Mouse (Mus musculus): ENCODE data around the gene Tfpi2.

Tfpi2 gene

DNA sequence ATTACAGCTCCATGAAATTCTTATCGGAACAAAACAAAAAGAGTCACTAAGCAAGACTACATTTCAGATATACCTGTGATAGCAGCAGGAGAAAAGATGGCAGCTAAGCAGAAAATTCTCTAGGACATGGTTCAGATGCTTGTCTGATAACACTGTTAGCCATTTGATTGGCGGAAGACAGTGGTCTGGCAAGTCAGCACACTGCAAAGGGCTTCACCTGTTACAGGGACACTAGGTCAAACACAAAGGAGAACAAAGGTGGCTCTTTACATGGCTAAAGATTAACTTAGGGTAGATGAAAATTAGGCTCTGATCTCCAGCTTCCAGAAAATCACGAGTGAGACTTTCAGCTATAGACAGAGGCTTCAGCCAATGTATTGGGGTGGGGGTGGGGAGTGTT is at the start of gene Tfpi2:
Gene Tfpi2 (minus strand): TSS at position 170 of the 400 bp plus-strand sequence.
- no peak for DNase-seq (ENCODE audit: low spot score in 2 of 2)

DNA sequence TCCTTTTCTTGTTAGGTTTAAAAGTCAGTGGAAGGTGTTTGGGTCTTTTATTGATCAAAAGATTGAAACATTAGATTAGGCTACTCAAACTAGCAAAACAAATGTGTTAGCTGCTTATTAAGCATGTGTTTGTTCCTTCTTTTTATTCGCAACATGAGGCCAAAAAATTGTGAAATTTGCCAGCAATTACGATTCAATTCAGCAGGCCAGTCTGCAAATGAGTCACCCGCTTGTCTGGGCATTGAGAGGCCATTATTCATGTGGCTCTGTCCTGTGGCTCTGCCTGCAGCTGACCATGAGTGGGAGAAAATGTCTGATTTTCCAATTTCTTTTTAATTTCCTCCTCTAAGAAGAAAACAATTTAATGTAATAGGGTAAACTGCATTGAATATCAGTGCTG is 42.2 kb upstream of the Tfpi2 start:
- DNase-seq (ENCODE audit: low spot score in 2 of 2), result no peak

DNA sequence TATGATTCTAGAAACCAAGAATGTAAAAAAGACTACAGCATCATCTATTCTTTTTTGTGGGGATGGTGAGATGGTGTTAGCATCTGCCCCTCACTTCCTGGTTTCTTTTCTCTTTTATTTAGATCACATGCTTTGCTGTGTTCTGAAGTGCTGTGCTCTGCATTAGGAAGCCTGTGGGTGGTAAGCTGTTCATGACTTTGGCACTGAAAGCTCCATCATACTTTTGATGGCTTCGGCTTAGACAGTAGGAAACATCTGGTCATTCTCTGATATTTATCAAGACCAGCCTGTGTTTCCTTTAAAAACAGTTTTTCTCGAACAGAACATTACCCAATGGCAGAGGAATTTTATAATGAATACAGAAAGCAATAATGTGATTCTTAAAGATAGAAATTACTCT is 37.6 kb upstream of the Tfpi2 start:
- no peak for DNase-seq (ENCODE audit: low spot score in 2 of 2)

DNA sequence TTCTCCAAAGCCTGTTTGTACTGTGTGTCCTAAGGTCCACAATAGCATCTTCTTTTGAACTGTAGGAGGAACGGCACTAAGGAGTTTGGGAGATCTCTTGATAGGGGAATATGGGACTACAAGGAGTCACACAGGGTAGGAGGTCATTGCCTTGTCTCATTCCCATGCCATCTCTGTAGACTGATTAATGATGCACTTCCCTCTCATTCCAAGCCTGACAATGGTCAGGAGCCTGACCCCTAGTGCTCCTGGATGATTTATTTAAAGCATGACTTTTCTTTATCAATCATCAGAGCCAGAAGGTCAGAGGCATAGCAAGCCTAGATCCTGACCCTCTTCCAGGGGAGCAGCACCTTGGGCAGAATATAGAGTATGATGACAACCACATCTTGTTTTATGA is 33.9 kb upstream of the Tfpi2 start:
- no peak for DNase-seq (ENCODE audit: low spot score in 2 of 2)

DNA sequence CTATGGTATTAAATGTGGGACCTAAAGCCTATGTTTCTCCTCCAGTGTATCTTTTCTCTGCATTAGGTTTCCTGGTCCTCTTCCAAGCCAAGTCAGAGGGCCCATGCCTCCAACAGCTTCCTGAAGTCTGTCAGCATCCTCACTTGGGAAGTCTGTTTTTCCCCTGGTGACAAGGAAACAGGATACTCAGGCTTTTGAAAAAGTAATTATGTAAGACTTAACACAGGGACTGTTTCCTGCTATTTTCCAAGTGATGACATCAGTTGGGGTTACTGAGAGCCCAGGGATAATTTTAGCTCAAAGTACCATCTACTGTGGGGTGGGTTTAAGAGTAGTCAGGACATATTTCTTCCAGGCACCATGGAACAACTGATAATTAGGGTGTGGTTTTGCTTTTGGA is 20.8 kb upstream of the Tfpi2 start:
- DNase-seq (ENCODE audit: low spot score in 2 of 2), result no peak

DNA sequence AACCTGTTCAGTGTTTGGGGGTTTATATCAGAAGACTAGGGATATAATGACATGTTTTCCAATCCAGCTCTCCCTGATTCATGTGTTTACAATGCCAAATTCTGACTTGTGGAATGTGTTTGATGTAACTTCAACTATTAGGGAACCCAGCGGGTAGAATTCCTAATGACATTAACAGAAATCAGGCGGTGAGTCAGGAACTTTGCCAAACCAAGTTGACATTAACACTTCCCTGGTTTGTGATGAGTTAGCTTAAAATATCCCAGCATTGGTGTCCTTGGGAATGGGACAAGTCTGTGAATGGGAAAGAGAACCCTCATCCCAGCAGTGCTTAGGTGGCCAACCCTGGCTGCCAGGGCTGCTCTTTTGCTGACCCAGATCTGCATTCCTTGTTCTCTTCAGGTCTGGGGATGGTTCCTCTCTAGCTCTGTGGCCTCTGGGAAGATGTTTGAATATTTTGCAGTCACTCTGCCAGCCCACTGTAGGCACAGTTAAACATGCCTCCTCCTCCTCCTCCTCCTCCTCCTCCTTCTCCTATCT is 19.9 kb upstream of the Tfpi2 start:
- no peak for DNase-seq (ENCODE audit: low spot score in 2 of 2)

DNA sequence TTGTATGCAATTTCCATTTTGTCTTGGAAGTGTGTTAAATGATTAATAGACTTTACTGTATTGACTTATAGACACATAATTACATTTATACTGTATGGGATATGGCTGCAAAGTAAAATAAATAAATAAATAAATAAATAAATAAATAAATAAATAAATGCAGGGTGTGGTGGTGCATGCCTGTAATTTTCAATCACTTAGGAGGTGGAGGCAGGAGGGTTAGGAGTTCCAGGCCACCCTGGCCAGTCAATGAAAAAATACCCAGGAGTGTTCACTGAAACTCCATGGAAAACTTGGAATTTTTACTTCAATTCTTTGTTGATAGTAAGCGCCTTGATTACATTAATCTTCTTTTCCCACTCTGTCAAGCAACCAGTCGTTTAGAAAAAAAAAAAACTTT is 16.1 kb upstream of the Tfpi2 start:
- no peak for DNase-seq (ENCODE audit: low spot score in 2 of 2)

DNA sequence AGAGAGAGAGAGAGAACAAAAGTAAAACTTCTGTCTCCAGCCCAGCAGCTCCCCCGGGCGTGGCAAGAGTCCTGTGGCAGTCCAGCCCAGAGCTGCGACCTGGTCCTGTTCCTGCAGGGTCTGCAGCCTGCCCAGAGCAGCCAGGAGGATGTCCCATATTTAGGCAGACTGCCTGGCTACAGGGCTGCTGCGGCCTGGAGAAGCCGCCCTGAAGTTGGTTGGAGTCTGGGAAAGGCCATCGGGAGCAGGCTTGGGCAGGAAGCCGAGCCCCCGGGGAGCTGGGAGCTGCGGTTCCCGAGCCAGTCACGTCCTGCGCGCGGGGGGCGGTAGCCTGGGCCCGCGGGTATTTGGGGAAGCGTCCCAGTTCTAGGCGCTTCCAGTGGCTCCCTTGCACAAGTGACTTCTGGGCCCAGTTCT is 15.2 kb upstream of the Tfpi2 start, which contains the start of gene Gng11:
Gene Gng11 (plus strand): TSS at position 15 of the 417 bp plus-strand sequence.
- peak in 1 of 2 experiments; percentile 12 for DNase-seq (ENCODE audit: low spot score in 2 of 2)

DNA sequence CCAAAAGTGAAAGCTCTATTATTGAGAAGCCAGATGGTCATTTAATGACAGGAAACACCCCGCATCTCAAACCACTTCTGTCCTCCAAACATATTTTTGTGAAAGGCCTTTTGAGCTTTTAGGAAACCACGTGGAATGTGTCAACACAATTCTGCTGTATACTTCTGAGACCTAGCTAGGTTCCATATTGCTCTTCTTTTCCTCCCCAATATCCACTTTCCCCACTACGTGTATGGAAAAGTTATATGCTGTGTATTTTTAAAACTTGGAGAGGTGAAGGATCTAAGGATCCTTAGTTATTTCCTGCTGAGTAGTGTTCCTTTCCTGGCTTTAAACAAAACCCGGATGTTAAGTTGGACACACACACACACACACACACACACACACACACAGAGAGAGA is 14.7 kb upstream of the Tfpi2 start:
- no peak for DNase-seq (ENCODE audit: low spot score in 2 of 2)

DNA sequence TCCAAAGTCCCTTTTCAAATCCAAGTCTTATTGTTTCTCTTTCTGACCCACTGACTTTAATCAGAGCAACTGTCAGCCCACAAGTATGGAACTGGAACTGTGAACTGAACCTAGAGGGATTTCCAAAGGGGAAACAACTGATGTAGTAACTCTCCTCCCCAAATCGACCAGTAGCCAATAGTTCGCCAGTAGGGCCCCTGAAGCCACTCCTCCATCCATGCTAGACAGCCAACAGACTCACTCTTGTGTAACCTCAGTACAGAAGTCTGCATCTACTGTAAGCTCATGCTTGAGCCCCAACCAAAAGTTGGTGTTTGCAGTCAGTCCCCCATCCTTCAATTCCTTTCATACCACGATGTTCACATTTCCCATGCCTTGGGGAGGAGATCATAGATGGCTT is 12.0 kb upstream of the Tfpi2 start:
- DNase-seq (ENCODE audit: low spot score in 2 of 2), result no peak

DNA sequence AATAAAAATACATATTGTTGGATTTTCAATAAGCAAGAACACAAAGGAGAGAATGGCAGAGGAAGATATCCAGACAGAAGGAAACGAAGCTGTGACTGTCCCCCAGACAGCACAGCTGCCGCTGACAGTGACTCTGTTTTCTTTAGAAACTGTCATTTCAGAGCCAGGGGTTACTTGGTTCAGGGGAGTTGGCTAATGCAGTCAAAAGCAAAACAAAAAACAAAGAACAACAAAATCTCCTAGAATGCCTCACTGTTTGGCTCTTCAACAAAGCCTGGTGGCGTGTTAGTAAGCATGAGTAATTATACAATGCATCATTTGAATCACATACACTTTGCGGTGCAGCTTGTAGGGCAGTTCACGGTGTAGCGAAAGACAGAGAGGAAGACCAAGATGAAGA is 10.6 kb upstream of the Tfpi2 start:
- DNase-seq (ENCODE audit: low spot score in 2 of 2), result no peak

DNA sequence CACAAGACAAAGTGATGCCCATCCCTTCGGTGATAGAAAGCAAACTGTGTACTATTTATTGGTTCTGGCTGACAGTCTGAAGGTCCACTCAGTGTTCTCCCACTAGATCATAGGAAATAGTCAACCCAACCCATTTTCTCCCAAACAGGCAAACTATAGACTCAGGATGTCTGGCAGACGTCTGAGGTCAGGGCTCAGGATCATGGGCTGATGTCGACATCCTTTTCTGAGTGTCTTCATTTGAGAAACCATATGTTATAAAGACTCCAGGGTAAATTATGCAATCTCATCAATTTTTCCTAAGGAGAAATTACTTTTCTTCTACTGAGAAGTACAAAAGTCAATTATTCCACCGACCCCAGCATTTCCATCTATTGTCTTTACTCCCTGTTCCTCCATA is 9.4 kb upstream of the Tfpi2 start:
- DNase-seq (ENCODE audit: low spot score in 2 of 2), result no peak

DNA sequence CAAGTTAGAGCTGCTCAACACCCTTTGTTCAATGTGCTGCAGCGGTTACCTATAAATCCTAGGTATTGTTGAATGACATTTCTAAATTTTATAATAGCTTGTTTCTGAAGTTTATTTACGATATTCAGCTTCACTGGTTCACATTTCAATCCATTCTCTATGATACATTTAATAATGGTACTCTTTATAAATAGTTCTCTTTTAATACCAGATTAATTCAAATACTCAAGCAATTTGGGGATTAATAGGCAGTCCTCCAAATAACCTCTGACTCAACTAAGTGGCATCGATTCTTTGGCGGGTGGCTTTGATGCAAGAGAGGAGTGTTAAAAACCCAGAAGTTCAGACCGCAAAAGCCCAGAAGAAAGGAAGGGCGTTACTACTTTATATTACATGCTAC is 4.8 kb upstream of the Tfpi2 start, which contains the start of gene Gngt1:
Gene Gngt1 (plus strand): TSS at position 301 of the 400 bp plus-strand sequence.
- no peak for DNase-seq (ENCODE audit: low spot score in 2 of 2)

DNA sequence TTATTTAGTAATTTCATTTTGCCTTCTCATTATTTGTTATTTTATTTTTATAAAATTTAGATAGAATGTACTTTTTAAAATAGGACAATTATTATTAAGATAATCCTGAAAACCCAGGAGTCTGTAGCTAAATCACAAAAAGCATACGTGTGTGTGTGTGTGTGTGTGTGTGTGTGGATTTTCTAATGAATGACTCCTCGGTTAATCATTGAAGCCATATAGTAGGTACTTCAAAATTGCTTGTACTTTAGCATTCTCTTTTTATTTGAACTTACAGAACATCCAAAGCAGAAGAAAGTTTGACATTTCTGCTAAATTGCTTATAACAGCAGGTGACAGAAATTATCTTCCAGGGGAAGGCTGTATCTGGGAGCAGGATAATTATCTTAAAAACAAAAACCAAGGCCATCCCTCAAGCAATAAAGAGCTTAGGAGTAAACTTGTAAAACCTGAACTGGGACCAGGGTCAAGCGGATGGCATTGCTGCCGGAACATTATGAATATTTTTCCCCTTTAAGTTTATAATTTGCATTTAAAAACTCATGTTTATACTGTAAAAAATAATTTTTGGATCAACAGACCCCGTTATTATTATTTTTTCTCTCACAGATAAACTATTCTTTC is 5.9 kb downstream of the Tfpi2 start:
- no peak for DNase-seq (ENCODE audit: low spot score in 2 of 2)

DNA sequence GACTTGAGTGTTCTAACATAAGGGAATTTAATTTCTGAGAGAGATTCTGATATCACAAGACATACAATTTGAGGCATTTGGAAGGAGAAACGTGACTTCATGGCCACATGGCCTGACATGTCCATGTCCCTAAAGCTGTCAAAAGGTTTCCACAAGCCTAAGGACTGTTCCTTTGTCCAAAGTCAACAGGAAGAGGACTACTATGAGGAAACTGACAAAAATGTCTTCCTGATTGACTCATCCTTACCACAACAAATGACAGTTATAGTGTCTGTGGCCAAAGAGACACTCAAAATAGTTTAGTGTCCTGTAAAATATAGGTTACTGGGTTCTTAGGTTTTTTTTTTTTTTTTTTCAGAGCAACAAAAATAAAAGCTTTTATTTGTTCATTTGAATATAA is 15.0 kb downstream of the Tfpi2 start:
- no peak for DNase-seq (ENCODE audit: low spot score in 2 of 2)

DNA sequence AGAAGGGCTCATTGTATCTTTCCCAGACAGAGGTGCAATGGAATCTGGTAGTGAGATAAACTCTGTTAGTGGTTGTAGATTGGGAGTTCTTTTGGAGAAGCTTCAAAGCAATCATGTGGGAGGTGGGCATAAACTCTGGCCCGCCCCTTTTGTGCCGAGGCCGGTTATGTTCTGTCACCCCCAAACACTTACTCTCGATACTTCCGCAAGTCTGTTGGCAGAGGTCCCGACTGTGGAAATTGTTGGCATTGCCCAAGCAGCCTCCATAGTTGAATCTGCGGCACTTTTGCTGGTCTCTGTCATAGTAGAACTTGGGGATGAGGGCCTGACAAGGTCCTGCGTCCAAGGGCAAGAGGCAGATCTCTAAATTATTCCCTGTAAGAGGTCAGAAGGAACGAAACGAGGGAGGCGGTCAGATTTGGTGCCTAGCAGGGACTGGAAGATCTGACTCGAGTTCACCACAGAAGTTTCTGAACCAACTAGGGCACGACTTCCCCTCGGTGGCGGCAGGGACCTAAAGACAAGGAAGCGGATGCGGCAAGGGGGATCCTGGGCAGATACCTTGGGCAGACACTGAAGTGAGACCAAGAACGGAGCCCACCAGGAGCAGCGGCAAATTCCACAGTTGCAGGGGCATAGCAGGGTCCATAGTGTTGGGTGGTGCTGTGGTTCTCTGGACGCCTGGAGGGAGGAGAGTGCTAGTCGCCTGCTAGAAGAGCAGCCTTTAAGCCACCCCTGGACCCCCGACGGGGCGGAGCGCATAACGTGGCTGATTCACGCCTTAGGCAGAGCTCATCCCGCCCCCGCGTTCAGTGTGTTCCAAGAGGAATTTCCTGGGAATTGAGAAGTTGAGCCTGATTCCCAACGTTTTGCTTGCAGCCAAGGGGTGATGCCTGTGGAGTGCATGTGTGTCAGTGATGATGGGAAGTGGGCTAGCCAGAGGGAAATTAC is 20.8 kb downstream of the Tfpi2 start:
- peak in 1 of 2 experiments; percentile 5 for DNase-seq (ENCODE audit: low spot score in 2 of 2)

DNA sequence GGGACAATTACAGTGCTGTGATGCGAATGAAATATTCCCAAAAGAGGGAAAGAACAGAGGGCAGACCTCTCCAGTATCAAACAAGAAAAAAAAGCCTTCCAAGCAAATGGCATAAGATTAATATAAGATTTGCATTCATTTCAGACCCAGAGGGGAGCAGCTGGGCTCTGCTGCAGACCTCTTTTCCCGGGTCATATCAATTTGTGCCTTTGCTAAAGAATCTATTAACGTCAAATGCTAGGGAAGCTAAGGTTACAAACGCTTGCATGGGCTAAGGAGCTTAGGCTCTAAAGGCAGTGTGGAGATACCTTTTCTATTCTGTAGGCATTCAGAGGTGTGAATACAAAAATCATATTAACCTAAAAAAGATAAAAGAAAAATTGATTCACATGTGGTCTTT is 33.8 kb downstream of the Tfpi2 start:
- DNase-seq (ENCODE audit: low spot score in 2 of 2), result no peak

DNA sequence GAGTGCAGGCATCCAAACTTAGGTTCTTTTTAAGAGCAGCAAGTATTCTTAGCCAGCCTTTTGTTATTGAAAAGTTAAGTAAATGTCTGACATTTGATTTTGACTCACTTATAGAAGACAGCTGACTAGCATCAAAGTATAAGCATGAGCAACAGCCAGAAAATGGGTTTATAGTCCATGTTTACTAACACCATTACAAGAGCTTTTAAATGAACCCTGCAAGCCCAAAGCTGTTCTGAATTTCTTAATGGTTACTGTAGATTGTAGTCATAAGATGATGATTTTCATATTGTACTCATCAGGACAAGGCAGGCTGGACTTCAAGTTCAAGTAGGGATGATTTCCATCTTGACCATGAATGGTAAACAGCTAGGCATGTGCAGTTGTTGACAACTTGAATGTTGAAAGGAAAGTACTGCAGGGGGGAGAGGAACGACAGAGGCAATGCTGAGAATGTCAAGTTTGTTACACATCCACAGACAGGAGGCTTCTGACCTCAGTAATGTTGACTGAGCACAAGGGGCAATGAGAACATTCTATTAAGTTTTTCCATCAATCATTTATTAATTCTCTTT is 52.5 kb downstream of the Tfpi2 start:
- no peak for DNase-seq (ENCODE audit: low spot score in 2 of 2)

DNA sequence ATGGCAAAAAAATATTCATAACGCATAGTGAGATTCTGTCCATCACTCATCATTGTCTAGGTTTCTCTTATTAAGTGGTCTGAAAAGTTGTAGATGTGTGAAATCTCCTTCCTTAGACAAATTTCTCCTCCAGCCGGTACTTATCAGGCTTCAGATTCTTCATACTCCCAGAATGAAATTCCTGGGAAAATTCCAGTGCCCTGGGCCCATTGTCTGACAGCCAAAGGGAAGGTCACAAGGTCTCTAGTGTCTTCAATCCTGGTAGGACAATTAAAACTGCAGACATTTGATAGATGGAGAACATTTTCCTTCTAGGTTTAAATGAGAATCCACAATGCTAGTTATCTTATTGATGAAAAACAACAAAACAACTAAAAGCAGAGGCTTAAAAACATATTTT is 53.1 kb downstream of the Tfpi2 start:
- no peak for DNase-seq (ENCODE audit: low spot score in 2 of 2)

DNA sequence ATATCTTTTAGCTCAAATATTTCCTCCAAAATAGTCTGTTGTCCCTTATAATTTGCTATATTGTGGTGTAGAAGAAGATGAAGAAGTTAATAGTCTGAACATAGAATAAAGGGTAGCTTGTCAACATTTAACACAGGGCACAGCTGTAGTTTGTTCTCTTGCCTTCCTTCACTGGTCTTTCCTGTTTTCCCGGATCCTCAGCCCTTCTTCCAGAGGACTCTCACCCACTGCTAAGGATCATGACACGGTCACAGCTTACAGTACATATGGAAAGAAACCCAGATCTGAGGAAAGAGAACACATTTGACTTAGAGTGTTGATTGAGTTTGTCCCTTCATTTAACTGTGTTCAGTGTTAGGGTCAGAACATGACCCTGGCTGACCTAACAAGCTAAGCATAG is 53.7 kb downstream of the Tfpi2 start:
- DNase-seq (ENCODE audit: low spot score in 2 of 2), result no peak

DNA sequence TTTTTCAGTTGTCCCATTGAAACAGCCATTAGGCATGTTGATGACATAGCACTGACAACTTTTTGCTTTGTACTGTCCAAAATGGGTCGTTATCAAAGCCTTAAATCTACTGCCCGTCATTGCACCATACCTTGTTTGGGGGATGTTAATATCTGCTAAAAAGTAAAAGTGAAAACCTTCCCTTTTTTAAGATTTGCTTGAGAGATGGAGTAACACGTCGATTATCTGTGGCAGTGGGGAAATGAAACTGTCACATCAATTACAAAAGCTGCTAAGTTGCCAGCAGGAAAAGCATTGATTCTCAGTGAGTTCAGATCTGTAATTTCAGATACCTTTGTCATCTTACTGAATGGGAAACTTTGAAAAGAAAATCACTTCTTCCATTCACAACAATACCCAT is 62.6 kb downstream of the Tfpi2 start:
- no peak for DNase-seq (ENCODE audit: low spot score in 2 of 2)

DNA sequence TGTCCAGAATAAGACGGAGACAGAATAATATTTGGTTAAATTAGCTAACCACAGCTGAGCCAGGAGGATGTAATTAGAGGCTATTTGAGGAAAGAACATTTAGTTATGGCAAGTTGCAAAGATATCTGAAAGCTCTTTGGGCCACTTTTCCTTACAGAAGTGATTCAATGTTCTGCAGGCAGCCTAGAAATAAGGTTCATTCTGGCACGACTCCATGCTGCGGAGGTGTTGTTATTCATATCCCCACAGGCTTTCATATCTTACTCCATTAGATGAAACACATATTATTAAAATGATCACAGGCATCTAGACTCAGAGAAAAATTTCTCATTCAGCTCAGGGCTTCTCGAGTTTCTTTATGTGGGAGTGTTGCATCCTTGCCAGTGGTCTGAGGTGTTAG is 65.8 kb downstream of the Tfpi2 start:
- peak; percentile 44 to 61 for DNase-seq (ENCODE audit: low spot score in 2 of 2)
